Mouse (Mus musculus) embryonic facial prominence, embryonic 14.5 days (tissue): ENCODE results near the gene Dkk2. TPM values are rescaled to one million over a fixed set of nuclear protein-coding genes. Genes with fewer than 3 reads are reported as not detected.

Source experiments
- ATAC-seq: fragments of 200-750 bp; cut with Nextera tagmentation; 2 replicates; pipeline ENCODE4 v1.8.0; 2017; ENCODE audit warnings: low read depth, moderate number of reproducible peaks, moderate TSS enrichment
- DNase-seq: peaks from one replicate; pipeline ENCODE4 v3.0.0-alpha.2; 2015; ENCODE audit warnings: low spot score
- H3K27ac ChIP-seq: fragments of 300-500 bp; sonication (generic); replicated peaks from 2 replicates; pipeline ENCODE4 v1.5.1; 2014; ENCODE audit warnings: low read depth, mild to moderate bottlenecking, low read length, moderate library complexity
- H3K27me3 ChIP-seq: fragments of 300-500 bp; sonication (generic); replicated peaks from 2 replicates; pipeline ENCODE4 v1.6.1; 2014; ENCODE audit warnings: low read length; ENCODE audit not compliant: control insufficient read depth, insufficient read depth
- H3K36me3 ChIP-seq: fragments of 300-500 bp; sonication (generic); 2 replicates; pipeline ENCODE4 v1.6.1; 2014; ENCODE audit warnings: low read length, mixed read lengths; ENCODE audit not compliant: control insufficient read depth, insufficient read depth
- H3K4me1 ChIP-seq: fragments of 300-500 bp; sonication (generic); 2 replicates; pipeline ENCODE4 v1.6.1; 2014; ENCODE audit warnings: antibody characterized with exemption, low read length; ENCODE audit not compliant: control insufficient read depth, insufficient read depth
- H3K4me2 ChIP-seq: fragments of 300-500 bp; sonication (generic); 2 replicates; pipeline ENCODE4 v1.6.1; 2014; ENCODE audit warnings: low read depth, mild to moderate bottlenecking, low read length, moderate library complexity, mixed read lengths
- H3K4me3 ChIP-seq: fragments of 300-500 bp; sonication (generic); 2 replicates; pipeline ENCODE4 v1.5.1; 2014; ENCODE audit warnings: low read depth, mild to moderate bottlenecking, low read length
- H3K9ac ChIP-seq: fragments of 300-500 bp; sonication (generic); 2 replicates; pipeline ENCODE4 v1.6.1; 2014; ENCODE audit warnings: low read depth, mild to moderate bottlenecking, low read length, moderate library complexity, mixed read lengths
- H3K9me3 ChIP-seq: fragments of 300-500 bp; sonication (generic); 2 replicates; pipeline ENCODE4 v1.6.1; 2016; ENCODE audit warnings: low read length; ENCODE audit not compliant: control insufficient read depth
- WGBS: fragments of 180-500 bp; shearing (Covaris S2); extraction: QIAGEN DNeasy Blood & Tissue Kit; methylation state at CpG from one replicate; pipeline ENCODE4 v1.1.7; 2014; 5-methylcytosine and 5-hydroxymethylcytosine counted together
- polyA plus RNA-seq: library from polyadenylated mRNA; unstranded; fragments of >200 nt; fragmentation: Nextera tagmentation; extraction: Ambion mirVana; gene quantifications from 2 replicates; pipeline ENCODE4 v1.2.1, GENCODE M21; 2014

Dkk2 gene
- polyA plus RNA-seq, 1 experiment from 2014 or later: 25.0 TPM

DNA sequence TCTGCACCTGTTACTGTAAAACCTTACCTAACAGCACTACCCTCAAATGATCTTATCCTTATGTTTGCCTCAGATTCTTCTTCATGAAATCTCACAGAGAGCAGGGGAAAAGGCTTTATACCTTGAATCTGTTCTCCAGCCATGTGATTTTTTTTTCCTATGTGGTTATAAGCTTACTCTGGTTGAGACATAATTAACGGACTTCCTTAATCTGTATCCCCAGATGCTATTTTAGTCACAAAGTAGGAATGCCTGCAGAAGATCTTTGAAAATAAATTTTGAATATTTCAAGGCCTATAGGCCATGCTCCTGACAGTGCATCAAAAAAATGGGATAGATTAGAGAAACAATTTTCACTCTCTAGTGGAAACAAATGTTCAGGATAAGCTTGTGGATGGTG is 20.2 kb upstream of the Dkk2 start:
- Histone ChIP-seq H3K4me1 (0 out of 2 replicates have a peak, but pooled peaks cover 3% of the 10 kb centered on the region), H3K27me3 (no peaks in the 10 kb centered on the region), H3K9ac (no peak overlapping the region), H3K4me2 (no peak overlapping the region), H3K9me3 (peaks cover under 1% of the 10 kb centered on the region; the same call in 1 of the 2 replicates), H3K4me3 (no peak overlapping the region), H3K27ac (no peak overlapping the region), H3K36me3 (no peaks in the 10 kb centered on the region)
- peak; percentile 55; the same call in 1 of the 2 replicates for ATAC-seq
- WGBS: 56% methylated on average over 1 of the region's 1 CpGs
- DNase-seq: no peak

DNA sequence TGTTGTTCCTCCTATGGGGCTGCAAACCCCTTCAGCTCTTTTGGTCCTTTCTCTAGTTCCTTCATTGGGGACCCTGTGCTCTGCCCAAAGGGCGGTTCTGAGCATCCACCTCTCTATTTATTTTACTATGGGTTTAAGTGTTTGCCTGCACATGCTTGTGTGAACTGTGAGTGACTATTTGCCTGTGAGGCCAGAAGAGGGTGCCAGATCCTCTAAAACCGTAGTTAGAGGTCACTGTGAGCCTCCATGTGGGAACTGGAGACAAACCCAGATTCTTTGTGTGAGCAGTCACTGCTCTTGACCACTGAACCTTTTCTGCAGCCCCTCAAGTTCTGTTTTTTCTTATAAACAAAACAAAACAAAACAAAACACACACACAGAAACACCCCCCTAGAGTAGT is 14.1 kb upstream of the Dkk2 start:
- H3K27me3 ChIP-seq: no peaks in the 10 kb centered on the region
- no peak overlapping the region for H3K4me3 ChIP-seq
- no peak overlapping the region for H3K4me2 ChIP-seq
- ATAC-seq (no peak), DNase-seq (no peak)
- H3K36me3 ChIP-seq: no peaks in the 10 kb centered on the region
- H3K9ac ChIP-seq: no peak overlapping the region
- WGBS: 40% methylated on average over 2 of the region's 2 CpGs
- H3K4me1 ChIP-seq: no peaks in the 10 kb centered on the region
- no peak overlapping the region for H3K27ac ChIP-seq
- no peaks in the 10 kb centered on the region for H3K9me3 ChIP-seq

- Histone ChIP-seq H3K9ac (peak overlapping the region; percentile 66), H3K4me1 (no peaks in the 10 kb centered on the region), H3K36me3 (no peaks in the 10 kb centered on the region), H3K27ac (0 out of 2 replicates have a peak overlapping the region, but pooled peaks have one; percentile 65), H3K9me3 (no peaks in the 10 kb centered on the region), H3K4me2 (peak overlapping the region; percentile 93), H3K4me3 (peak overlapping the region; percentile 49), H3K27me3 (peaks cover 12% of the 10 kb centered on the region)
- WGBS: 4% methylated on average over 9 of the region's 13 CpGs
- DNase-seq: peak; percentile 88
- ATAC-seq: peak; percentile 80
Observed at GRCm38 (mm10) chr3:132084018-132084417, 1.1 kb upstream of the Dkk2 start.

- H3K27me3 ChIP-seq: peaks cover 12% of the 10 kb centered on the region
- no peaks in the 10 kb centered on the region for H3K36me3 ChIP-seq
- WGBS: 1% methylated on average over 8 of the region's 8 CpGs
- peak overlapping the region; percentile 65; the same call in 1 of the 2 replicates for H3K27ac ChIP-seq
- H3K9me3 ChIP-seq: no peaks in the 10 kb centered on the region
- H3K4me2 ChIP-seq: peak overlapping the region; percentile 93
- ATAC-seq (no peak), DNase-seq (peak; percentile 12)
- H3K9ac ChIP-seq: peak overlapping the region; percentile 66
- peak overlapping the region; percentile 49 for H3K4me3 ChIP-seq
- H3K4me1 ChIP-seq: no peaks in the 10 kb centered on the region
Observed at GRCm38 (mm10) chr3:132084680-132085079, 412 bp upstream of the Dkk2 start.

- Histone ChIP-seq H3K27me3 (peaks cover 12% of the 10 kb centered on the region), H3K36me3 (no peaks in the 10 kb centered on the region), H3K4me1 (no peaks in the 10 kb centered on the region), H3K4me3 (peak overlapping the region; percentile 49), H3K9ac (peak overlapping the region; percentile 66), H3K27ac (peak overlapping the region; percentile 65), H3K9me3 (no peaks in the 10 kb centered on the region), H3K4me2 (peak overlapping the region; percentile 93)
- DNase-seq (peak; percentile 36), ATAC-seq (no peak; the same call in 1 of the 2 replicates)
- WGBS: 0% methylated on average over 22 of the region's 23 CpGs
Observed at GRCm38 (mm10) chr3:132085823-132086350, 795 bp downstream of the Dkk2 start.

DNA sequence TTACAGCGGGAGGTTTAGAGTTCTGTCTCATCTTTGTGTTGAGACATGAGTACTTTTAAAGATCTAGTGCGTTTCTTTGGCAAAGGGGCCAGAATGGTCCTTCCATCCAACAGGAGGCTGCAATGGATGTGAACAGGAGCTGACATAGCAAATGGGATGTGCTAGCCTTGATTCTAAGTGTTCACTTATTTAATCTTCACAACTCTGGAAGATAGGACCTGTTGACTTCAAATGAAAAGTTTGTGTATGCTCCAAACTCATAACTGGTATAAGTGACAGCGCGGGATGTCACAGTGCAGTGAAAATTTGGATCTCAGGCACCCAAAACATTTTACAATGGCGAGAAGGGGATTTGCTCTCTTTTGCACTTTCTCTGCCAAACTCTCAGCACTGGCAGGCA is 1.4 kb downstream of the Dkk2 start:
- H3K9ac ChIP-seq: peak overlapping the region; percentile 66

GRCm38 (mm10) chr3:132087011-132087486 is 2.0 kb downstream of the Dkk2 start:
- ATAC-seq: peak; percentile 71; the same call in 1 of the 2 replicates
- peak overlapping the region; percentile 70 for H3K27ac ChIP-seq
- no peaks in the 10 kb centered on the region for H3K9me3 ChIP-seq
- H3K4me1 ChIP-seq: no peaks in the 10 kb centered on the region
- H3K36me3 ChIP-seq: no peaks in the 10 kb centered on the region
- H3K4me2 ChIP-seq: peak overlapping the region; percentile 93
- H3K4me3 ChIP-seq: peak overlapping the region; percentile 49
- H3K9ac ChIP-seq: peak overlapping the region; percentile 66
- H3K27me3 ChIP-seq: peaks cover 12% of the 10 kb centered on the region
- WGBS: under 1% methylated on average over 21 of the region's 21 CpGs
- peak; percentile 76 for DNase-seq

More for the DNA sequence above, 1.4 kb downstream of the Dkk2 start:
- Histone ChIP-seq H3K4me3 (peak overlapping the region; percentile 49), H3K4me2 (peak overlapping the region; percentile 93), H3K36me3 (no peaks in the 10 kb centered on the region), H3K27me3 (peaks cover 12% of the 10 kb centered on the region), H3K4me1 (no peaks in the 10 kb centered on the region), H3K27ac (peak overlapping the region; percentile 65), H3K9me3 (no peaks in the 10 kb centered on the region)
- DNase-seq (no peak), ATAC-seq (no peak)
- 16% methylated on average over 5 of the region's 5 CpGs for WGBS

GRCm38 (mm10) chr3:132092983-132093382 is 7.9 kb downstream of the Dkk2 start:
- no peak overlapping the region for H3K9ac ChIP-seq
- no peaks in the 10 kb centered on the region for H3K4me1 ChIP-seq
- 89% methylated on average over 3 of the region's 3 CpGs for WGBS
- H3K27me3 ChIP-seq: no peaks in the 10 kb centered on the region
- H3K27ac ChIP-seq: no peak overlapping the region
- H3K4me3 ChIP-seq: no peak overlapping the region
- H3K36me3 ChIP-seq: no peaks in the 10 kb centered on the region
- no peak for DNase-seq
- H3K9me3 ChIP-seq: 0 out of 2 replicates have a peak, but pooled peaks cover 3% of the 10 kb centered on the region
- ATAC-seq: no peak
- H3K4me2 ChIP-seq: no peak overlapping the region

DNA sequence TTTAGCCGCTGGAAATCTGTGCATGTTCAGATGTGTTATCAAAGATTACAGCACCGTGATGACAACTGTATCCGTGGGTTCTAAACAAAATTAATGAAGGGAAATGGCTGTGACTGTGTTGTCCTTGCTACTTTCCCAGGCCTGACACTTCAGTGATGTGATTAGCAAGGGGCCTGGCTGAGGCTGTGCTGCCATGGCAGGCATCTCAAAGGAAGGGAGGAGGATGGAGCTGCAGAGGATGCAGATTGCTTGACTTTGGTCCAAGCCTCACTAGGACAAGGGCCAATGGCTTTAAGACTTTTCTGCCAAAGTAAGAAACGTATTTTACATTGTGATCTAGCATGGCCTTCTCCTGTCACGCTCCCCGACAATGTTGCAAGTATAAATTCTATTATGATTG is 11.2 kb downstream of the Dkk2 start:
- H3K9ac ChIP-seq: no peak overlapping the region
- 0 out of 2 replicates have a peak, but pooled peaks cover 3% of the 10 kb centered on the region for H3K9me3 ChIP-seq
- no peaks in the 10 kb centered on the region for H3K36me3 ChIP-seq
- no peak overlapping the region for H3K4me2 ChIP-seq
- H3K27ac ChIP-seq: no peak overlapping the region
- peak; percentile 56 for DNase-seq
- H3K4me1 ChIP-seq: no peaks in the 10 kb centered on the region
- no peaks in the 10 kb centered on the region for H3K27me3 ChIP-seq
- ATAC-seq: no peak
- WGBS: 68% methylated on average over 6 of the region's 6 CpGs
- no peak overlapping the region for H3K4me3 ChIP-seq
